Mouse (Mus musculus) brain, embryonic 18.5 days (tissue): ENCODE measurements around the gene Slf2.

Experiments used
- DNase-seq: peaks from one replicate; pipeline ENCODE4 v3.0.0-alpha.2; 2012; ENCODE audit warnings: low read depth, low spot score

Gene Slf2

DNA sequence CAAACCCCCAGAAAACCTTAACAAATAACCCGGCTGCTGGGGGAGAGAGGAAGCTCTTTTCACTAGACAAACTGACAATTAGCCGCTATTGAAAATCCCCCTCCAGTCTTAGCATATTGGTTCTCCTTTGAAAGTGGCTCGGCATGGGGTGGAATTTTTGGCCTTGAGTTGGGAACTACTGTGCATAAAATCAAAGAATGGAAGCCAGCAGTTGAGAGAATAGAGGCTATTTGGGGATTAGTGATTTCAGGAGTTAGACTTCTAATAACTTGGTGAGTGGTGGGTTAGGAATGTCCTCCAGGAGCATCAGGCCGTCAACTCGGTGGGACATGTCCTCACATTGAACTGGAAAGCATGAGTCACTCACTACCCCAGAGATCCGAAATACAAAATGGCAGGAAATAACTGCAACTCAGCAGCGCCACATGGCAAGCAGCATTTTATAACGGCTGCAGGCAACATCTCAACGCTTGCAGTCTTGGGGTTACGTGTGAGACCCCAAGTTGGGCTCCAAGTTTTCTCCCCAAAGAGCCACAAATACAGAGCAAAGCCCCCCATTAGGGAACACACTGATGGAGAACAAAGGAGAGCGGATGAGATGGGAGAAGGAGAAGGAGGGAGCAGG, 22.0 kb upstream of the Slf2 start:
- DNase-seq: no peak

DNA sequence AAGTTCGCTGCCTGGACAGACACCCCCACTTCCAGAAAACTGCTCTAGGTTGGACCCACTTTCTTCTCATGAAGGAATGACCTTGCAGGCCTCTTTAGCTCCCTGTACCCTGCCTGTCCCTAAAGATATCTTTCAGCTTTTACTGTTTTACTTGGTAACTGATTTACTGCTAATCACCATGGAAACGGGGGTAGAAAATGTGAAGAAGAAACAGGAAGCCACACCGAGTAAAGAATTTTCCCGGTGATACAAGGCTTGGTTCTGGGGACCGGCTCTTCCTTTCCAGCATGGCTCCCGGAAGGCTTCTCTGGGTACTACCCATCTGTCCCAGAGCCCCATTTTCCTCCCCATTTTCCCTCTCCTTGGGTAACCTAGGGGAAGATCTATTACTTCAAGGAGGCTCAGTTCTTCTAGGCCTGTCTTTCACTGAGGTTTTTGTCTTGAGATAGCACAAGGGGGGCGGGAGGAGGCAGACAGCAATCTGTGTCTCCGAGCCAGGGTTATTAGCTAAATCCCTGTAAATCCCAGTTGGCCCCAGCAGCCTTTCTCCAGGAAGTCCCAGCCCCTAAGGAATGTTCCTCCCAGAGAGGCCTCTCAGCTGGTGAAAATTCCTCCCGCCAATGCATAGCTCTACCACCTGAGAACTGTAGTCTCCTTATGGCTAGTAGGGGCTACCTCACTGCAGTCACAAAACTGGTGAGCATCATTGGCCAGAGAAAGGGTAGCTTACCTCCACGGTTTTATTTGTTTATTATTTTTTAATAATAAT, 16.3 kb upstream of the Slf2 start:
- no peak for DNase-seq

DNA sequence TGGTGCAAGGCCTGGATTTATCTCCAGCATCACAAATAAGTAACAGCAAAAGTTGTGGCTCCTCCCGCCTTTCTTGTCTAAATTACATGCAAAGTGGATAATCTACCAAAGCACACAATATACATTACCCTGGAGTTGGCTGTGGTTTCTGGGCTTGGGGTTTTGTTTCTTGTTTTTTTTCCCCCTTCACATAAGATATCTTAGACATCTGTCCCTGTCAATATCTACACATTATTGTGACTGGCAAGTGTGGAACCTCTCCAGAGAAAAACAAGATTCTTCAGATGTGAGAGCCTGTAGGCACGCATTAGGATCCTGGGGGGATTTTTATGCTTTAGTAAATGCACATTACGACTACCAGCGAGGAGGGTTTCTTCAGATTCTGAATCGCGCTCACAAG, 12.8 kb upstream of the Slf2 start:
- no peak for DNase-seq

DNA sequence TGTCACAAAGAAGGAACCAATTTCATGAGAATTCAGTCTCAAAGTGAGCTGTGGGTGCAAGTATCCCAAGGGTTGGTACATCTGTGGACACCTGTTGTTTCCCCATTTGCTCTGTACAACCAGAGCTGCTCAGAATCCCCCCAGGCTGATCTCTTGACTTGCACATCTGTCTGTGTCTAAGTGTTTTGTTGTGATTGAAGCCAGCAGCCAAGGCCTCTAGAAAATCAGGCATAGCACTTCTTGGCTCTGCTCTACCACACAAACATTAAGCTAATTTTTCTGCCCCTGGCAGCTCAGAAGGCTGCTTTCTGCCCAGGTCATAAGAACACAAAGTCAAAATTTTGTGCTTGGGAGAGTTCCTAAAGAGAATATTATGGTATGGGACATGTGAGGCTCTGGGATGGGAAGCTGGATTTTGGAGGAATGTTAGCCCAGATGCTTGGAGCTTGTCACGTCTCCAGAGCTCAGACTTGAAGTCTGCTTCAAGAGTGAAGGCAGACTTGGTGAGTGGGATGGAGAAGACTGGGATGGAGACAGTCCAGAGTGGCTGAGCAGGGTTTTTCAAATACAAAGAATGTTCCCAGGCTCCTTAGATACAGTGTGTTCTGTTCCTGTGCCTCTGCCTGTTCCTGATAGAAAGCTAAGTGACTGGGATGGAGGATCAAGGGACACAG, 9.3 kb upstream of the Slf2 start:
- no peak for DNase-seq

DNA sequence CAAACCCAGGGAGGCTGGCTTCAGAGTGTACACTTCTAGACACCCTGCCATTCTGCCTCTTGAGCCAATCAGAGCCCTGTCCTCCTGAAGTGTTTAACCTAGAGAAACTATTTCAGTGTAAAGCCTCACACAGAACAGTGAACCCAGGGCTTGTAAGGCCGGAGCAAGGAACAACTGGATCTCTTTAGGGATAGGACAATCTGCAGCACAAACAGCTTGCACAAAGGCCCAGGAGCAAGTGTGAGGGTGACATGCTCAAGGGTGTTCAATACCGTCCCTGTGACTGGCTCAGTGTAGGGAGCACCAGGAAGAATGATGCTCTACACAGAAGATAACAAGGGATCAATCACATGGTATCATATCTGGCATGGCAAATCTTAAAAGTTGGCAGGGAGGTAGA, 8.4 kb upstream of the Slf2 start:
- DNase-seq: no peak

DNA sequence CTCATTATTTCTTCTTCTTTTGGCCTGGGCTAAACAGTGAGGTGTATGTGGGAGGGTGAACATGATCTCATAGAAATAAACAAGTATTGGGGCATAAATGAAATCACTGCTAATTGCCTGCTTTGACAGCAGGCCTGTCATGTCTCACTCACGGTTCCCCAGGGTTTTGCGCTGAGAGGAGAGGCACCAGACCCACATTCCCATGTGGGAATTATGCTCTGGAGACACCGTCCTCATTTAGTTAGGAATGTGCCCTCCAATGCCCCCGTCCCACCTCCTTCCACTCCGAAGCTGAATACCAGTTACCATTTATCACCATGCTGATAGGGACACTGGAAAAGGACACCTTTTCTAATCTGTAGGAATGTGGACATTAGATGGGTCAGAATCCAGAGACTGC, 6.3 kb upstream of the Slf2 start:
- no peak for DNase-seq

DNA sequence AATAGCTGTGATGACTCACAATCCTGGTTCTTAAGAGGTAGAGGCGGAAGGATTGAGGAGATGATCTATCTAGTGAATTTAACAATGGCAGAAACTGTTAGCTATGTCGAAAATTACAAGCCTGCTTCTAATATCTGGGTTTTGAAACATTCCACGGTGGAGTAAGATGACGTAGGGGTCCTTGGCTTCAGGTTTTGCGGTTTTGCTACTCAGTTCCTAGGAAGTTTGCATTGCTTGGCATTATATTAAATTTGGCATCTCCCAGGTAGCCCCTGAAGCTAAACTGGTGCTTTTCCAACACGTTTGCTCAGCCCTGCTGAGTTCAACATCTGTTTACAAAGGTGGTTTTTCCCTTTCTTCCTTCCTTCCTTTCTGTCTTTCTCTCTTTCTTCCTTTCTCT, 4.2 kb upstream of the Slf2 start:
- DNase-seq: no peak

DNA sequence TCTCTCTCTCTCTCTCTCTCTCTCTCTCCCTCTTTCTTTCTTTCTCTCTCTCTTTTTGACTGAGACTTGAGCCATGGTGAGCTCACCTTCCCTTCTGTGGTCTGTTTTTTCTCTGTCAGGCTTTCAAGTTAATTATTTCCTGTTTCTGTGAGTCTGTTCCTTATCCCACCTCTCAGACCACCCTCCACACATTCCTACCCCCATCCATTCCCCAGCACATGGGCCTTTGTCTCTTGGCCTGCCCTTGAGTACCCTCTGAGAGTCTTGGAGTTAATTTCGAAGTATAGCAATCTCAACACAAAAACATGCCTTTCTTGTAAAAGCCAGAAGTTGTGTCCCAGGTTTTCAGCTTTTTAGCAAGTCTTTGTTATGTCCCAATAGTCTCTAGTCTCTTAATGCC, 3.7 kb upstream of the Slf2 start:
- no peak for DNase-seq

DNA sequence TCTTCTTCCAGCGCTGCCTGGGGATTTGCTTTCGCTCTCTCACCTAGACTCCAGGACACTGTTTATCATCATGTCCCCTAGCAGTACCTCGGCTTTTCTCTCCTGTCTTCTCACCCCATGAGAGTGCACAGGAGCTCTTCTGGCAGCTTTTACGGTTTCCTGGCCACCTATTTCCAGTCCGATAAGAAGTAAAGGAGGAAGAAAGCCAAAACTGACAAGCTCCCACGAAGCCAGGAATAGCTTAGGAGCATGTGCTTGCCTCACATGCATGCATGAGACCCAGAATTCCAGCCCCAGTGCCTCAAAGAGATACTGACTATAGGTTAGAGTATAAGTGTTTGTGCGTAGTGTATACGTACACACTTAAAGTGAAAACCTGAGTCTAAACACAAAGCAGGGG, 2.8 kb upstream of the Slf2 start:
- DNase-seq: no peak

DNA sequence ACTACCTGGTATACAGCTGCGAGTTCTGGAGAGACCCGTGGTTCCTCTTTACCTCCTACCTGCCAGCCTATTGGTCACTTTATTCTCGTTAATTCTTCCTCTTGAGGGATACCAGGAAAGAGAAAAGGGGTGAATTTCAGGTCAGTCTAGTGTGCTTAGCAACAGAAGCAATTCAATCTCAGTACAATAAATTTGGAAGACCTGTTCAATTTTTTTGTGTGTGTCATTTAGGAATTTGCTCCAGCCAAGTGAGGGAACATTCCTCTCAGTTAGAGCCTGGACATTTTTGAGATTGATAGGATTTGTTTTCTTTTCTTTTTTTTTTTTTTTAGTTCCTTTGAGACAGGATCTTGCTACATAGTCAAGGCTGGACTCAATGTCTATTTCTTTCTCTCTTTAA, 1.7 kb upstream of the Slf2 start:
- DNase-seq: no peak

DNA sequence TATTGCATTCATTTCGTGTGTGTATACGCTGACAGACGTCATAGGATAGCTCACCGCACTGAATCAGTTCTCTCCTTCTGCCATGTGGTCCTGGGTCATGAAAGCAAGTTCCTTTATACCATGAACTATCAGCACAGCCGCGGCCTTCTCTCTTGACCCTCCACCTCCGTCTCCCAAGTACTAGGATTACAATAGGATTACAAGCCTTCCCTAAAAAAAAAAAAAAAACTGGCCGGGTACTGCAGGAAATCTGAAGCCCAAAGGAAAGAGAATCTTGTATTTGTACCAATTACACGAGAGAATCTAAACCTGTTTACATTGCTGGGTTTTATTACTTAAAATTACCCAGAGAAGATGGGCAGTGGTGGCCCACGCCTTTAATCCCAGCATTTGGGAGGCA, 1.3 kb upstream of the Slf2 start:
- DNase-seq: no peak

DNA sequence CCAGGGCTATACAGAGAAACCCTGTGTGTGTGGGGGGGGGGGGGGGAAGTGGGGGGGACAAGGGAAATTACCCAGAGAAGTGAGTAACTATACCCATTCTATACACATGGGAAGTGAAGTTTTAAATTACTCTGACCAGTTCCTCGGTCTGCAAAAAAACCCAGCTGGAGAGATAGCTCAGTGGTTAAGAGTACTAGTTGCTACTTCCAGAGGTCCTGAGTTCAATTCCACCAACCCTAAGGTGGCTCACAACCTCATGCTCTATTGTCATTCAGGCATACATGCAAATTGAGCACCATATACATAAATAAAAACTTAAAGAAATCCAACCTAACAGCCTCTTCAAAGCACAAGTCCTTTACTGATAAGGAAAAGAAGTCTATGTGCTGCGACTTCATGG, 829 bp upstream of the Slf2 start:
- no peak for DNase-seq

DNA sequence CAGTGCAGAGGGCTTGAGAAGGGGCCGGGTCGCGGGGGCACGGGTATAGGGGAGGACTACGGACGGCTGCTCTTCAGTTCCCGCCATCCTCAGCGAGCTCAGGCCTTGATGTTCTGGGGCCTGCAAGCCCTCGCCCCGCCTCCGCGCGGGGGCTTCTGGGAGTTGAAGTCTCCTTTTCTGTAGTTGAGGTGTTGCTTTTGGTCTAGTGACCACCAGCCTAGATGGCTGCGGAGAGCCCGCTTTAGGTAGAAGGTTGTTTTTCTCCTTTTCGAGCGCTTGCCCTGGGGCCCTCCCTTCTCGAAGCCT, 456 bp downstream of the Slf2 start:
- DNase-seq: peak; percentile 69

DNA sequence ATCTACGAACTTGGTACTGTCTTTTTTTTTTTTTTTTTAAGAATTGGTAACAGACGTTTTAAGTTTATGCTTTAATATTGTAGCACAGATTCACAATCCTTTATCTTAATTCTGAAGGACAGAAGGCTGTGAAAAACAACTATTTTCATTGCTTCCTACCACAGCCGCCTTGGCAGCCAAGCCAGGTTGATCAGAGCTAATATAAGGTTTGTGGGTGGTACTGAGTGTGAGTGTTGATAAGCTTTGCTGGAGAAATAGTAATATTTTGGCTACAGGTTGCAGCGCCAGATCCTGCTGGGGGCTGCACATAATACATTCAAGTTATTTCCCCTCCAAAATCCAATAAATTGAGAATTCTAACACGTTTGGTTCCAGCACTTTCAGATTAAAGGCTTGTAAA, 1.1 kb downstream of the Slf2 start:
- no peak for DNase-seq

DNA sequence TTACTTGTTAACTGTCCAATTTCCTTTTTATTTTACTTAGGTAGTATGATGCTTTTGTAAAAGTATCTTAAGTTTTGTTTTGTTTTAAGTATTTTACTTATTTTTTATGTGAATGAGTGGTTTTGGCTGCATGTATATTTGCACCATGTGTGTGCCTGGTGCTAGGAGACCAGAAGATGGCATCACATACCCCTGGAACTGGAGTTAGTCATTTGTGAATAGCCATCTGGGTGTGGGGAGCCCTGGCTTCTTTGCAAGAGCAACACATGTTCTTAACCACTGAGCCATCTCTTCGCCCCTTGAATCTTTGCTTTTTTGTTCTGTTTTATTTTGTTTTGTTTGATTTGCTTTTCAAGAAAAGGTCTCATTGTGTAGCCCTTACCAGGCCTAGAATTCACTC, 2.2 kb downstream of the Slf2 start:
- no peak for DNase-seq

DNA sequence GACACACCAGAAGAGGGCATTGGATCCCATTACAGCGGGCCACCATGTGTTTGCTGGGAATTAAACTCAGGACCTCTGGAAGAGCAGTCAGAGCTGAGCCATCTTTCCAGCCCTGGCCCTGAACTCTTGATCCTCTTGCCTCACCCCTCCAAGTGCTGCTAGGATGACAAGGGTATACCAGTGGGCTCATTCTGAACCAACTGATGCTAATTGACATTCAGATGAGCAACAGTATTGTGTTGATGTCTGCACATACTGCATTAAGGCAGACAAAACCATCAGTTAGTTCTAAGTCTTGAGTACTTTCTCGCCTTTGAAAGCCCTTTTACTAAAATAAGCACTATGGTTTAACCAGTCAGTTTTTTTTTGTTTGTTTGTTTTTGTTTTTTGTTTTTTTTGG, 28.7 kb downstream of the Slf2 start:
- DNase-seq: no peak

DNA sequence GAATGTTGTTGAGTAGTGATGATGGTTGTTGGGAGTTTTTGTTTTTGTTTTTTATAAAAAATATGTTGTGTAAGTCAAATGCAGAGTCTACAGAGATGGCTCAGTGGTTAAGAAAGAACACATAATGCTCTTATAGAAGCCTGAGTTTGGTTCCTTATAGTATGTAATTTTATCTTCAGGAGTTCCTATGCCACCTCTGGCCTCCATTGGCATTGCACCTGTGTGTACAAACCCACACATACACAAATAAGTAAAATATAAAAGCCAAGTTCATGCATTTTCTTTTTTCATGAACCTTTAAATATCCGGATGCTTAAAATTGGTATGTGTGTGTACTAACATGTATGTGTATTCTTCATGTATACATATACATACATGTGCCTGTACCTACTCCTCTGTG, 35.0 kb downstream of the Slf2 start:
- no peak for DNase-seq

DNA sequence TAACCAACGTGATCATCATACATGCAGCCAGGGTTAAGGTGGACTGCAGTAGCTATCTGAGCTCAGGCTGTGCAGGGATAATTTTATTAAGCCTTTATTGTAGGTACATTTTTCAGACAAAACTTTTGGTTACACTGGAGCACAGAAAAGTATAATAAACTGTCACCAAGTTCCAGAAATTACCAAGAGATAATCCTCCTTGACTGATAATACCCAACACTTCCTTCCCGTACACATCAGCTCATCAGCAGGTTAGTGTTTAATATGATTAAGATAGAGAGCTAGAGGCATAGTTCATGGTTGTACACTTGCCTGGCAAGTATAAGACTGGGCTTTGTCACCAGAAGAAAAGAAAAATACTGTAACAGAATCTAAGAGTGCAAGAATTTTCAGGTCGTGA, 37.4 kb downstream of the Slf2 start:
- no peak for DNase-seq

DNA sequence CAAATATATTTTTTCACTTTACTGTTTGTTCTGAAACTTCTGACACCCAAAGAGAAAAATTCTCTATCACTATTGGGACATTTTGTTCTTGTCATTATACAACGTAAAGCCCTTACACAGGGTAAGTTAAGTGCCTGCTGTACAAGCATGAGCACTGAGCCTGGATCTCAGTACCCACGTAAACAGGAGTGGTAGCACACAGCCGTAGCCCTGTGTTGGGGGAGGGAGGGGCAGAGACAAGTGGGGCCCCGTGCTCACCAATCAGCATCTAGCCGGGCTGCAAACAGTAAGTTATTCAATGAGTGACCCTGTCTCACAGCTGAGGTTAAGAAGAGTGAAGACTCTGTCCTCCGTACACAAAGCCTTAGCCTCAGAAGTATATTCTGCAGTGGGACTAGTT, 45.7 kb downstream of the Slf2 start:
- DNase-seq: no peak

DNA sequence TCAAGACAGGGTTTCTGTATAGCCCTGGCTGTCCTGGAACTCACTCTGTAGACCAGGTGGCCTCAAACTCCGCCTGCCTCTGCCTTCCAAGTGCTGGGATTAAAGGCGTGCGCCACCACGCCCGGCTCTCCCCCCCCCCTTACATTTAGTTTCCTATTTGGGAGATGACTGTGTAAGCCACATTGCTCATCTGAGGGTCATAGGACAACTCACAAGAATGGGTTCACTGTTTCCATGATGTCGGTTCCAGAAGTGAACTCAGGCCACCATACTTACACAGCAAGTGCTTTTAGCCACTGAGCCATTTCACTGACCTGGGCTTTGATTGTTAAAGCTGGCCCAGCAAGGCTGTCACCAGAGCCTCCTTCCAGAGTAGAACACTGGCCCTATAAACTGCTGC, 46.2 kb downstream of the Slf2 start:
- DNase-seq: no peak

DNA sequence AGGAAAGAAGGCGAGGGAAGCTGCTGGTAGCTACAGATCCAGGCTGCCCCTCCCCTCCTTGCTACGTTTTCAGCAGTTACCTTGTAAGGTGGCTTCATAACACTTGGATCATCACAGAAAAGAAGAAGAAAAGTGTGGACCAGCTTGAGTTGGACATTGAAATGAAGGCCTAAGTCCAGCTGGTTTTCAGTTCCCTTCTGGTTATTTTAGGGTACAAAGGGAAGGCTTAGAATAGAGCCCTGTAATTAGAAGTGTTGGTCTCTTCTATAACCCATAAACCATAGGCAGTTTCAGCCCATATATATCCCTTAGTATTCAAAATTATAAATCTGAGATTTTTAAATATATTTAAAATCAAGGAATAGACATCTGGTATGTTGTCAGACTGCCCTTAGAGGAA, 49.8 kb downstream of the Slf2 start:
- DNase-seq: no peak

DNA sequence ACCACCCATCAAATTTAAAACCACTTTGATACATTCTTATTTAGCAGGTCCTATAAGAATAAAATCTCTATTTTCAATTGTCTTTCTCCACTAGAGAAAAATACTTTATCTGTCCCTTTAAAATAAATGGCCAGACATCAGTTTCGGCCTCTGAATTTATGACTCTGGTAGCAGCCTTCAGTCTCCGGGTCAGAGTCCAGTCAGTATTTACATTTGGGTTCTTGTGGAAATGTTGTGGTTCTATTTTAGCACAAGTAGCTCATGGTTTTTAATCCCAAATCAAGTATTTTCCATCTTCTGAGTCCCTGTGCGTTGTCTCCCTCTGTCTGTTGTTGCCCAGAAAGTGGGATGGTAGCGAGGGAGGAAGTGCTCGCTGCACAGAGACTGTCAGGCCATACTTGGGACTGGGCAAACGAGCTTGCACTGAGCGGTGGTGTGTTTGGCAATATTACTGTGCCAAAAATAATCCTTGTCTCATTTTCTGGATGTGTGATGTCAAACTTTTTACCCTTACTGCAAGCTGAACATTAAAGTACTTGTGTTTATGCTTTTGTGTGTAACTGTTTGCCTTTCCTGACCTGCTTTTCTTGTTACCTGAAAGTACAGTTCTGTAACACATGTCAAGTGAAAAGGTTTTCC, 51.6 kb downstream of the Slf2 start:
- no peak for DNase-seq

DNA sequence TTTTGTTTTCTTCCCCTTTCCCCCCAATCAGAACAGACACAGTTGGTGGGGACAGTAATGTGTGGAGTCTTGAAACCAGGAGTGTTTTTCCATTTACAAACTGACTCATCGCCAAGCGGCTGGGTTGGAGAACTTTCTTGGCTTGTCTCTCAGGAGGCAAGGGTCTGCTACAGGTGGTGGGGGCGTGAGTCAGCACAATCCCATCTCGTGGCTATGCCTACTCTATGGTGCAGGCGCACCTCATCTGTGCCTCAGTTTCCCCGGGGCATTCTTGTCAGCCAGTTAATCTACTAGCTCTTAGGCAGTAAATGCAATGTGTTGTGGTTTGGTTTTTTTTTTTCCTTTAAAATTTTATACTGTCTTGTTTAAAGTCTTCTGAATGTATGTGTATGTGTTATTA, 52.4 kb downstream of the Slf2 start:
- no peak for DNase-seq
